In the genomic region with DNA sequence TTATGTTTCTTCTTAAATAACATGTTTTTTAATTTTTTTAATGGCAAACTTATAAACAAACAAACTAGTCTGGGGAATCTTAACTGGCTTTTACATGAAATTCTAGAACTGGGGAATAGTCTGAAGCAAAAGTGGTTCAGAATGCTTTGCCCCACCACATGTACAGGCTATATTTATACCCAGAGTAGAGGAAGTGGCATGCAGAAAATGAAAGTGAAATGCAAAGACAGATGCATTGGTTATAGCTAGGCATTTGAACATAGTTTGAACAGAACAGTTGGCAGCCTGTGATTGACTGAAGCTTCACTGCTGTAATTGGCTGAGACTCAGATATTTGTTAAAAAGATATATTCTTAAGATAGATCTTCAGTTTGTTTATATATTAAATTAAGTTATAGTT, we compare ENCODE assay signal across 28 mouse cellular contexts.
DNase-seq lines count a peak whose midpoint lies in the region; ATAC-seq and TF ChIP-seq lines count a peak whose summit lies in the region.
"Had no signal": no experiment of that assay in that cellular context is flagged by ENCODE, and none has a peak within 500 bp of the region (broad histone marks: within the 10 kb centered on the region; RNA-seq: fewer than 3 reads in every experiment).

No protein-coding gene starts in this region.

- no peak overlapping the region for H3K27ac ChIP-seq in CH12.LX (ENCODE audit: insufficient read depth, low read depth)
- H3K27ac ChIP-seq: heart, embryonic 10.5 days; heart, embryonic 15.5 days; hindbrain, embryonic 13.5 days; layer of hippocampus, adult 2 months; limb, embryonic 13.5 days; lung, embryonic 15.5 days; midbrain, embryonic 13.5 days; stomach, embryonic 15.5 days had no signal

- peaks cover 0 to 4% of the 10 kb centered on the region in 2 experiments; a peak in 1 of 4 replicates for H3K4me1 ChIP-seq in CH12.LX (ENCODE audit: control insufficient read depth in 1 of 2, insufficient read depth in 2 of 2)
- H3K4me1 ChIP-seq: heart, embryonic 10.5 days; heart, embryonic 15.5 days; hindbrain, embryonic 13.5 days; limb, embryonic 13.5 days; lung, embryonic 15.5 days; midbrain, embryonic 13.5 days; stomach, embryonic 15.5 days had no signal

- TF ChIP-seq EP300 in CH12.LX (IDR thresholded peaks at IDR 0.05; ENCODE audit: low read length) = 0 out of 2 replicates have a peak, but pooled peaks have one; percentile 17

- in situ Hi-C loops in CH12.LX (cut with MboI; ENCODE audit: low pct_ligation_motif_present, low pct_unique_long_range_greater_than_20kb, low sequenced_read_pairs) = no loop called here

- no peak overlapping the region for H3K4me2 ChIP-seq in CH12.LX (ENCODE audit: insufficient read depth, low read depth, poor library complexity, severe bottlenecking)
- H3K4me2 ChIP-seq: heart, embryonic 15.5 days; hindbrain, embryonic 13.5 days; limb, embryonic 13.5 days; liver, embryonic 11.5 days; lung, embryonic 15.5 days; midbrain, embryonic 13.5 days; stomach, embryonic 15.5 days had no signal

- TF ChIP-seq CTCF in CH12.LX (conservative IDR thresholded peaks at IDR 0.05 in 1 of 2, IDR thresholded peaks at IDR 0.05 in 1 of 2; ENCODE audit: low read depth in 2 of 2, low read length in 2 of 2) = no peak

- ATAC-seq in CD4-positive, CD25-positive, alpha-beta regulatory T cell, adult 4 months = no peak
- ATAC-seq: forebrain, embryonic 16.5 days; inflammation-experienced regulatory T-cells, adult 6 months; midbrain, embryonic 13.5 days had no signal

- H3K4me3 ChIP-seq in CH12.LX (replicated peaks in 1 of 3; ENCODE audit: low read depth in 2 of 3, low read length in 2 of 3, poor library complexity in 1 of 3) = no peak overlapping the region
- H3K4me3 ChIP-seq: heart, embryonic 10.5 days; heart, embryonic 15.5 days; hindbrain, embryonic 13.5 days; layer of hippocampus, adult 2 months; limb, embryonic 13.5 days; lung, embryonic 15.5 days; midbrain, embryonic 13.5 days; stomach, embryonic 15.5 days had no signal

- dilution Hi-C loops in CH12.LX (cut with MboI; ENCODE audit: extremely low pct_ligation_motif_present, extremely low pct_unique_long_range_greater_than_20kb, low sequenced_read_pairs) = no loop called here

- no peaks in the 10 kb centered on the region for H3K79me2 ChIP-seq in CH12.LX (replicated peaks; ENCODE audit: control insufficient read depth, extremely low read depth, insufficient read depth, poor library complexity, severe bottlenecking)

- no peak for TF ChIP-seq RAD21 in CH12.LX (IDR thresholded peaks at IDR 0.05; ENCODE audit: low read depth, low read length)

- H3K27me3 ChIP-seq in CH12.LX (replicated peaks) = no peaks in the 10 kb centered on the region
- H3K27me3 ChIP-seq in splenic B cell, adult 2 months (ENCODE audit: control insufficient read depth, insufficient read depth, low read length, poor library complexity, severe bottlenecking) = no peaks in the 10 kb centered on the region
- H3K27me3 ChIP-seq: heart, embryonic 15.5 days; stomach, embryonic 15.5 days had no signal

- no peak for TF ChIP-seq POLR2A in CH12.LX (IDR thresholded peaks at IDR 0.05; ENCODE audit: low read depth, low read length)

- H3K9ac ChIP-seq in CH12.LX (ENCODE audit: insufficient read depth, low read depth) = no peak overlapping the region
- H3K9ac ChIP-seq: heart, embryonic 15.5 days; hindbrain, embryonic 13.5 days; limb, embryonic 13.5 days; lung, embryonic 15.5 days; midbrain, embryonic 13.5 days; stomach, embryonic 15.5 days had no signal

- DNase-seq in CD4-positive, CD25-positive, alpha-beta regulatory T cell, adult 2 months (ENCODE audit: low read depth, low spot score) = peak; percentile 0
- DNase-seq in CH12.LX (ENCODE audit: extremely low read depth) = peak; percentile 47
- peak; percentile 0 for DNase-seq in induced T-regulatory cell, adult 2 months (ENCODE audit: low read depth)
- DNase-seq in splenic B cell, adult 2 months (ENCODE audit: low read depth, low spot score) = peak; percentile 57
- no peak for DNase-seq in frontal cortex, postnatal 14 days (ENCODE audit: low spot score in 2 of 2)
- no peak for DNase-seq in right cerebral cortex, postnatal 10 days (ENCODE audit: low spot score in 2 of 2)
- DNase-seq: adrenal gland, postnatal 10 days; cerebellum, adult 8-10 months; cerebellum, postnatal 25 days; gastrocnemius, postnatal 10 days; kidney, adult 11 months; kidney, postnatal 25 days; lung, postnatal 36 days; retina, postnatal 1 day; right cerebral cortex, postnatal 25 days; spleen, adult 18-20 months had no signal

- H3K9me3 ChIP-seq in CH12.LX (replicated peaks; ENCODE audit: low read length) = no peaks in the 10 kb centered on the region
- H3K9me3 ChIP-seq: heart, embryonic 10.5 days; heart, embryonic 15.5 days; hindbrain, embryonic 13.5 days; limb, embryonic 13.5 days; lung, embryonic 15.5 days; midbrain, embryonic 13.5 days; stomach, embryonic 15.5 days had no signal

- no peaks in the 10 kb centered on the region for H3K36me3 ChIP-seq in CH12.LX (replicated peaks in 1 of 2; ENCODE audit: control insufficient read depth in 1 of 2, insufficient read depth in 1 of 2, low read length in 1 of 2)
- H3K36me3 ChIP-seq in splenic B cell, adult 2 months (ENCODE audit: control insufficient read depth, insufficient read depth, low read length, poor library complexity, severe bottlenecking) = no peaks in the 10 kb centered on the region
- H3K36me3 ChIP-seq: heart, embryonic 10.5 days; heart, embryonic 15.5 days; hindbrain, embryonic 13.5 days; limb, embryonic 13.5 days; lung, embryonic 15.5 days; midbrain, embryonic 13.5 days; stomach, embryonic 15.5 days had no signal

TF ChIP-seq in CH12.LX, 34 proteins besides CTCF, POLR2A, EP300 and RAD21:
- TF ChIP-seq JUN (IDR thresholded peaks at IDR 0.05; ENCODE audit: insufficient read depth, low read depth, low read length) (no peak), TBP (conservative IDR thresholded peaks at IDR 0.05; ENCODE audit: low read depth, low read length) (peak; percentile 68; the same call in 1 of the 2 replicates), MEF2A (IDR thresholded peaks at IDR 0.05; ENCODE audit: borderline replicate concordance, low read depth, low read length) (peak; percentile 48; the same call in 1 of the 2 replicates)

Comparison
In these comparisons a context has a peak if more than half of its experiments do, and no peak if none do; other contexts are left out.
1. DNase-seq: peak in CD4-positive, CD25-positive, alpha-beta regulatory T cell, adult 2 months (single experiment), CH12.LX (single experiment), induced T-regulatory cell, adult 2 months (single experiment) and splenic B cell, adult 2 months (single experiment); none in frontal cortex, postnatal 14 days (0 of 2) and right cerebral cortex, postnatal 10 days (0 of 2).